Mouse (Mus musculus): Measurements from ENCODE around the gene Taf3. TPM values are rescaled to one million over a fixed set of nuclear protein-coding genes. Genes with fewer than 3 reads are reported as not detected.

The Taf3 gene
- total and polyA plus RNA-seq, 3 experiments, result 8.3 to 20.9 TPM; not detected in 1

- no peak overlapping the region for H3K4me3 ChIP-seq (ENCODE audit: control insufficient read depth in 1 of 2, insufficient read depth in 1 of 2, low read depth in 2 of 2, low read length in 2 of 2)
- no peaks in the 10 kb centered on the region for H3K36me3 ChIP-seq (ENCODE audit: control insufficient read depth in 1 of 2, insufficient read depth in 2 of 2, low read length in 2 of 2)
- no peak for TF ChIP-seq MXI1 (IDR thresholded peaks at IDR 0.05; ENCODE audit: low read depth, low read length)
- TF ChIP-seq NELFE (IDR thresholded peaks at IDR 0.05; ENCODE audit: low read depth, low read length), result no peak
- TF ChIP-seq MAX (IDR thresholded peaks at IDR 0.05; ENCODE audit: low read length), result no peak
- TF ChIP-seq MEF2A (IDR thresholded peaks at IDR 0.05; ENCODE audit: extremely low read depth, insufficient replicate concordance, low read depth, low read length, poor library complexity, severe bottlenecking), result no peak
- TF ChIP-seq NRF1 (IDR thresholded peaks at IDR 0.05; ENCODE audit: insufficient read depth, low read depth, low read length, poor library complexity, severe bottlenecking), result no peak
- no peak for TF ChIP-seq MYC (IDR thresholded peaks at IDR 0.05; ENCODE audit: low read depth, low read length)
- no peak for TF ChIP-seq SMC3 (IDR thresholded peaks at IDR 0.05; ENCODE audit: low read depth, low read length)
- no peak for TF ChIP-seq EP300 (IDR thresholded peaks at IDR 0.05; ENCODE audit: low read depth in 1 of 2, low read length in 2 of 2)
- TF ChIP-seq JUND (IDR thresholded peaks at IDR 0.05; ENCODE audit: low read depth, low read length), result no peak
- TF ChIP-seq POLR2A (IDR thresholded peaks at IDR 0.05; ENCODE audit: control insufficient read depth in 1 of 2, insufficient read depth in 1 of 2, low read depth in 1 of 2, low read length in 2 of 2, poor library complexity in 1 of 2), result no peak
- no peak for TF ChIP-seq RAD21 (IDR thresholded peaks at IDR 0.05; ENCODE audit: low read depth, low read length)
- TF ChIP-seq HCFC1 (IDR thresholded peaks at IDR 0.05; ENCODE audit: low read depth, low read length), result no peak
- no peak for TF ChIP-seq UBTF (IDR thresholded peaks at IDR 0.05; ENCODE audit: borderline replicate concordance, insufficient read depth, low read depth, low read length)
- H3K27ac ChIP-seq (ENCODE audit: control insufficient read depth, low read depth, low read length), result no peak overlapping the region
- H3K27me3 ChIP-seq (ENCODE audit: control insufficient read depth in 1 of 2, insufficient read depth in 2 of 2, low read length in 2 of 2), result no peaks in the 10 kb centered on the region
- H3K9ac ChIP-seq (ENCODE audit: control insufficient read depth, low read depth, low read length, poor library complexity, severe bottlenecking), result no peak overlapping the region
- no peaks in the 10 kb centered on the region for H3K9me3 ChIP-seq (replicated peaks; ENCODE audit: insufficient read depth, low read length)
- H3K79me2 ChIP-seq (ENCODE audit: control insufficient read depth, insufficient read depth, low read length, poor library complexity), result no peaks in the 10 kb centered on the region; the same call in 1 of the 2 replicates
- DNase-seq (ENCODE audit: low read depth, low spot score), result no peak
- H3K4me1 ChIP-seq (ENCODE audit: control insufficient read depth in 1 of 2, insufficient read depth in 2 of 2, low read length in 2 of 2), result no peaks in the 10 kb centered on the region; a peak in 1 of 4 replicates
These were observed 171.6 kb downstream of the Taf3 start for GRCm38 (mm10) chr2:9876621-9877325.

GRCm38 (mm10) chr2:9875676-9876357 lies 172.6 kb downstream of the Taf3 start:
- H3K27me3 ChIP-seq (ENCODE audit: control insufficient read depth in 1 of 2, insufficient read depth in 2 of 2, low read length in 2 of 2), result no peaks in the 10 kb centered on the region
- H3K4me3 ChIP-seq (ENCODE audit: control insufficient read depth in 1 of 2, insufficient read depth in 1 of 2, low read depth in 2 of 2, low read length in 2 of 2), result no peak overlapping the region
- H3K9me3 ChIP-seq (replicated peaks; ENCODE audit: insufficient read depth, low read length), result no peaks in the 10 kb centered on the region
- no peak overlapping the region for H3K9ac ChIP-seq (ENCODE audit: control insufficient read depth, low read depth, low read length, poor library complexity, severe bottlenecking)
- H3K79me2 ChIP-seq (ENCODE audit: control insufficient read depth, insufficient read depth, low read length, poor library complexity), result no peaks in the 10 kb centered on the region; the same call in 1 of the 2 replicates
- TF ChIP-seq CTCF (IDR thresholded peaks at IDR 0.05 in 2 of 3, conservative IDR thresholded peaks at IDR 0.05 in 1 of 3; ENCODE audit: control insufficient read depth in 1 of 3, insufficient read depth in 1 of 3, low read depth in 2 of 3, low read length in 3 of 3, poor library complexity in 1 of 3, severe bottlenecking in 1 of 3) (no peak), GABPA (IDR thresholded peaks at IDR 0.05; ENCODE audit: low read depth, low read length) (no peak), POLR2AphosphoS2 (IDR thresholded peaks at IDR 0.05; ENCODE audit: low read length) (no peak), POLR2AphosphoS5 (IDR thresholded peaks at IDR 0.05; ENCODE audit: borderline replicate concordance, low read depth, low read length) (no peak), BHLHE40 (IDR thresholded peaks at IDR 0.05; ENCODE audit: borderline replicate concordance, low read depth, low read length) (no peak), ZKSCAN1 (IDR thresholded peaks at IDR 0.05; ENCODE audit: low read depth, low read length) (no peak), NELFE (IDR thresholded peaks at IDR 0.05; ENCODE audit: low read depth, low read length) (no peak), MYC (IDR thresholded peaks at IDR 0.05; ENCODE audit: low read depth, low read length) (no peak), SIN3A (IDR thresholded peaks at IDR 0.05; ENCODE audit: low read length) (no peak), USF1 (IDR thresholded peaks at IDR 0.05; ENCODE audit: low read depth, low read length) (no peak), CHD2 (IDR thresholded peaks at IDR 0.05; ENCODE audit: low read length) (no peak), ZNF384 (IDR thresholded peaks at IDR 0.05; ENCODE audit: low read depth, low read length) (no peak)
- H3K27ac ChIP-seq (ENCODE audit: control insufficient read depth, low read depth, low read length), result no peak overlapping the region
- DNase-seq (ENCODE audit: low read depth, low spot score), result no peak
- H3K4me1 ChIP-seq (ENCODE audit: control insufficient read depth in 1 of 2, insufficient read depth in 2 of 2, low read length in 2 of 2), result no peaks in the 10 kb centered on the region; a peak in 1 of 4 replicates
- no peaks in the 10 kb centered on the region for H3K36me3 ChIP-seq (ENCODE audit: control insufficient read depth in 1 of 2, insufficient read depth in 2 of 2, low read length in 2 of 2)

Measured in MEL (cell line).